Mouse (Mus musculus) kidney, adult 18-20 months (tissue): ENCODE measurements around the gene Llgl1.

Experiments used
- DNase-seq: peaks from one replicate; pipeline ENCODE4 v3.0.0; 2021

The Llgl1 gene

DNA sequence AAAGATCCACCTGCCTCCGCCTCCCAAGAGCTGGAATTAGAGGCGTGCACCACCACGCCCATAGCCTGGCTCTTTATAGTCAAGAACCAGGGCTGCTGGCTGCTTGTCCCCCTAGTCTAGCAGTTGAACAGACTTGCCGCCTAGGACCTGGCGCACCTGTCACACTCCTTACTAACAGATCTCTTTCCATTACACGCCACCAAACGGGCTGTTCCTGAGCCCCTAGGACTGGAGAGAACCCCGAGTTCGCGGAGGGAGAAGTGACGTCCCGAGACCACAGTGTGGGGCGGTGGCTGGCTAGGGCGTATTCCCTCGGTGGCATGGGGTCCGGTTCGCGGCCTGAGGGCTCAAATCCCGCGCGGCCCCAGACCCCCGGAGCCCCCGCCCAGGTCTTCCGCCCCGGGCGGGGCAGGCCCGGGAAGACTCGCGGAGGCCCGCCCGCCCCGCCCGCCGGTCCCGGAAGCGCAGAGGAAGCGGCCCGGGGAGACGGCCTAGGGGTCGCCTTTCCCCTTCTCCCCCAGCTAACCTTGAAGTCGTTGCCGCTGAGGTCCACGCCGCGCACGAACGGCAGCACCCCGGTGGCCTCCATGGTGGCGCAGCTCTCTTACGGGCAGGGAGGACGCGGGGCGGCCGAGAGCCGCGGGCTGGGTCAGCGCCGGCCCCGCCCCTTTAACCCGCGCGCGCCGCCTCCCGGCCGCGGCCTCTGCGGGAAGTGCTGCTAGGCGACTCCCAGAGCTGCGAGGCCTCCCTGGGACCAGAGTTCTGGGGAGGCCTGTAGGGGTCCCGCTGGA lies 27.3 kb downstream of the Llgl1 start, which contains the start of gene Flii:
Gene Flii (minus strand): TSS at position 663 of the 791 bp plus-strand sequence.
- peak; percentile 88 for DNase-seq

DNA sequence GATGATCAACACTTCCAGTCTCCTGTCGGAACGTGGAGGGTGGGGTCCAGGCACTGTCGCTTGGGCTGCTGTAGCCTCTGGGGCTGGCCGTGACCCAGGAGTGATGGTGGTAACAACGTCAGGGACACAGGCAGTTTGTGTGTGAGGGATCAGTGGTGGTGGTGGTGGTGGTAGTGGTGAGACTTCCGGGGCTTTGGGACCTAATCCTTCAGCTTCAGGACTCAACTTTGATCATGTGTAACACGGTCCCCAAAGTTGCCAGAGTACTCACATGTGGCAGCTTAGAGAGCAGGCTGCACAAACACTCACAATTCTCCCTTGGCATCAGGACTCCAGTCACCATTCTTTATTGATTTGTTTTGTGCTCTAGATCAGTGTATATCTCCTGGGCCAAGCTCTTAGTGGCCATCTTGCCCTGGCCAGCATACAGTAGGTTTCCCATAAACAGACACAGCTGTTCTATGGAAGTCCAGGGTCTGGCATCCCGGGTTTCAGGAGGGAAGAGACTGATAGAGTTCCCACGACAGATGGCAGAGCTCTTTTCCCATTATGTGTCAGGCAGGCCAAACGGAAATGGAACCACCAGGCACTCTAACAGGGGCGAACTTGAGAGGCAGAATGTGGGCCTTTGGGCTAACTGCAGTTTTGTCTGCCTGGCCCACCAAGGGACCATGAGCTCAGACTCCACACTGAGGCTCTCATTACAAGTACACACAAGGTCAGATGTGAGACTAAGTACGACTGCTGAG lies 28.0 kb downstream of the Llgl1 start:
- no peak for DNase-seq

DNA sequence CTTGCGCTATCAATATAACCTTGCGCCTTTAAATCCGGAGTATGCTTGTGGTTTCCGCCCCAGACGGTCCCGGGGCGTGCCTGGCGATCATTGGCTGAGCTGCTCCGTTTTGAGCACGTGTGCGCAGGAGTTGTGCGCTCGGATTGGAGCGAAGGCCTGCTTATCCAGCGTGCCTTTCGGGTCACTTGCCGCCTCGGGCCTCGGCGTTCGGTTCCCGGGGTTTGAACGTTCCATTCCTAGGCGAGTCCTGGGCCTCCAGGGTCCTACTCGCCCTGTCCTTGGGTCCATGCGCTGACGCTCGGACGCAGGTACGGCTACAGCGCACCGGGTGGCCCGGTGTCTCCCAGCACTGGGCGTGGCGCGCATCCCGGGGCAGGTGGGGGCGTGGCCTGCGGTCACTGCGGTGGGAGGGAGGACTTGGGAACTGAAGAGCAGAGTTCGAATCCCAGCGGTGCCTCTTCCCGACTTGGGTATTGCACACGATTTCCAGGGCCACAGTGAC lies 28.8 kb downstream of the Llgl1 start, which contains the start of gene Mief2:
Gene Mief2 (plus strand): TSS at position 139 of the 502 bp plus-strand sequence.
- peak; percentile 96 for DNase-seq

GRCm38 (mm10) chr11:60729217-60729641 lies 29.7 kb downstream of the Llgl1 start:
- DNase-seq, result peak; percentile 20

- no peak for DNase-seq
Measured at GRCm38 (mm10) chr11:60730169-60730568, 30.6 kb downstream of the Llgl1 start.

GRCm38 (mm10) chr11:60731251-60731650 lies 31.7 kb downstream of the Llgl1 start:
- DNase-seq, result no peak

DNA sequence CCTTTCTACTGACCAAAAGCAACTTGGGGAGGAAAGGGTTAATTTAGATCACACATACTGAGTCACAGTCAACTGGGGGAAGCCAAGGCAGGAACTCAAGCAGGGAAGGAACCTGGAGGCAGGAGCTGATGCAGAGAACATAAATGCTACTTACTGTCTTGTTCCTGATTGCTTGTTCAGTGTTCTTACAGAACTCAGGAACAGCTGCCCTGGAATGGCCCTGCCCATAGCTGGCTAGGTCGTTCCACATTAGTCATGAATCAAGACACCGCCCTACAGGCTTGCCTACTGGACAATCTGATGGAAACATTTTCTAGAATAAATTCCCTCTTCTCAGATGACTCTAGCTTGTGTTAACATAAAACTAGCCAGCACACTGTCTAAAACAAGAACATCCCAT lies 34.7 kb downstream of the Llgl1 start:
- no peak for DNase-seq

GRCm38 (mm10) chr11:60735191-60735590 lies 35.7 kb downstream of the Llgl1 start:
- DNase-seq, result no peak

DNA sequence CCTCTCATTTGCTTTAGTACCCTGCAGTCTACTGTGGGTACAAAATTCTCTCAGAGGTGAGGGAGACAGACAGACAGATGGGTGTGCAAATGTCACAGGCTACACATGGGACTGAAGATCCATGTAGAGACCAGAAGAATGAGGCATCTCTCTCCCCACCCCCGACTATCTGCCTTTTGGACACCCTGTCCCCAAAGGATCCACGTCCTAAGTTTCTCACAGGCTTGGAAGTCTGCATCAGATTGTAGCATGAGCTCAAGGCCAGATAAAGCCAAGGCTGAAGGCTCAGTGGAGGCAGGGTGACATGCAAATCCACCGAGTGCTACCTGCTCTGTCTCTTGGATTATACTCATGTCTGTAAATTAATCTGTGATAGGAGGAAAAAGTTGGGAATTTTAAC lies 37.0 kb downstream of the Llgl1 start:
- no peak for DNase-seq

DNA sequence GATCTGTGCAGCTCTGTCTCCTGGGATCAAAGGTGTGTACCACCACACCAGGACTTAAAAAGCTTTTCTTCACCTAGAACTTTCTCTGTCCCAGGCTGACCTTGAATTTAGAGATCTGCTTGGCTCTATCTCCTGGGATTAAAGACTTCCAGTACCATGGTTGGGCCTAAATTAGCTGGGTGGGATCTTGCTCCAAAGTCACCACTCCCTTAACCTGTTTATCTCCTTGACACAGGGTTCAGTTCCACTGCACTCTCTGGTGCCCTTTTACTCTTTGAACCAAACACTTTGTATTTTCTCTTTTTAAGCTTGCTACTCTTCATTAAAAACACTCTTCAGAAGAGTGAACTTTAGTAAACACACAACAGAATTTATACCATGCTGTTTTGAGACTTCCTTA lies 37.9 kb downstream of the Llgl1 start:
- no peak for DNase-seq

GRCm38 (mm10) chr11:60740321-60740720 lies 40.8 kb downstream of the Llgl1 start:
- no peak for DNase-seq

GRCm38 (mm10) chr11:60755570-60755969 lies 56.0 kb downstream of the Llgl1 start:
- no peak for DNase-seq

GRCm38 (mm10) chr11:60761681-60762080 lies 62.2 kb downstream of the Llgl1 start:
- DNase-seq, result no peak
